Mouse (Mus musculus) ES-CJ7 (cell line): ENCODE measurements at regions not wholly inside any gene's neighbourhood (a gene's known extent, or its start where the extent isn't known, plus 50 kb on each side); places are given as distances from the start of the nearest gene placed in this dataset.

Experiments used
- DNase-seq: peaks from one replicate; pipeline ENCODE4 v3.0.0; 2011; ENCODE audit warnings: low read depth, low spot score

- no peak for DNase-seq
Measured at GRCm38 (mm10) chr13:47858946-47859345, 402.1 kb upstream of the Id4 start.

GRCm38 (mm10) chr13:47860316-47860715 is 400.7 kb upstream of the Id4 start:
- DNase-seq, result no peak

- DNase-seq, result peak; percentile 42
Measured at GRCm38 (mm10) chr13:47862896-47863295, 398.1 kb upstream of the Id4 start.

GRCm38 (mm10) chr13:47868656-47869055 is 392.4 kb upstream of the Id4 start:
- no peak for DNase-seq

- DNase-seq, result no peak
Measured at GRCm38 (mm10) chr13:47869670-47870532, 391.1 kb upstream of the Id4 start.

GRCm38 (mm10) chr13:47872645-47873044 is 388.4 kb upstream of the Id4 start:
- DNase-seq, result no peak

- no peak for DNase-seq
Measured at GRCm38 (mm10) chr13:47892569-47892968, 368.5 kb upstream of the Id4 start.

- no peak for DNase-seq
Measured at GRCm38 (mm10) chr13:47894331-47894730, 366.7 kb upstream of the Id4 start.

GRCm38 (mm10) chr13:47895256-47895655 is 365.8 kb upstream of the Id4 start:
- DNase-seq, result no peak

- no peak for DNase-seq
Measured at GRCm38 (mm10) chr13:47896646-47897045, 364.4 kb upstream of the Id4 start.

GRCm38 (mm10) chr13:47909851-47910530 is 351.0 kb upstream of the Id4 start:
- no peak for DNase-seq

- no peak for DNase-seq
Measured at GRCm38 (mm10) chr13:47910531-47910910, 350.5 kb upstream of the Id4 start.

- DNase-seq, result no peak
Measured at GRCm38 (mm10) chr13:47916456-47916855, 344.6 kb upstream of the Id4 start.

GRCm38 (mm10) chr13:47917370-47917769 is 343.7 kb upstream of the Id4 start:
- DNase-seq, result peak; percentile 66

GRCm38 (mm10) chr13:47921044-47921443 is 340.0 kb upstream of the Id4 start:
- no peak for DNase-seq

GRCm38 (mm10) chr13:47940696-47941095 is 320.3 kb upstream of the Id4 start:
- no peak for DNase-seq

- DNase-seq, result peak; percentile 53
Measured at GRCm38 (mm10) chr13:47942368-47942787, 318.6 kb upstream of the Id4 start.

- peak; percentile 32 for DNase-seq
Measured at GRCm38 (mm10) chr13:47943645-47944044, 317.4 kb upstream of the Id4 start.

- no peak for DNase-seq
Measured at GRCm38 (mm10) chr13:47948098-47948865, 312.7 kb upstream of the Id4 start.

- DNase-seq, result no peak
Measured at GRCm38 (mm10) chr13:47950456-47950855, 310.6 kb upstream of the Id4 start.

GRCm38 (mm10) chr13:47951043-47951442 is 310.0 kb upstream of the Id4 start:
- no peak for DNase-seq

- no peak for DNase-seq
Measured at GRCm38 (mm10) chr13:47952946-47953345, 308.1 kb upstream of the Id4 start.
